Mouse (Mus musculus) intestine, embryonic 16.5 days (tissue): ENCODE measurements around the gene Rps8. TPM values are rescaled to one million over a fixed set of nuclear protein-coding genes. Genes with fewer than 3 reads are reported as not detected.
A peak's percentile ranks its signal among the peaks of the same experiment; 100 is the strongest.

ENCODE experiments used
- ATAC-seq: fragments of 200-750 bp; cut with Nextera tagmentation; 2 replicates; pipeline ENCODE4 v1.8.0; 2017; ENCODE audit warnings: moderate TSS enrichment, moderate library complexity
- H3K27ac ChIP-seq: fragments of 300-500 bp; sonication (generic); 2 replicates; pipeline ENCODE4 v1.5.1; 2014; ENCODE audit warnings: mild to moderate bottlenecking, low read length
- H3K27me3 ChIP-seq: fragments of 300-500 bp; sonication (generic); replicated peaks from 2 replicates; pipeline ENCODE4 v1.6.1; 2014; ENCODE audit warnings: low read length, control low read depth, mixed read lengths; ENCODE audit not compliant: control insufficient read depth, insufficient read depth
- H3K36me3 ChIP-seq: fragments of 300-500 bp; sonication (generic); 2 replicates; pipeline ENCODE4 v1.6.1; 2014; ENCODE audit warnings: low read length, control low read depth; ENCODE audit not compliant: control insufficient read depth, insufficient read depth
- H3K4me1 ChIP-seq: fragments of 300-500 bp; sonication (generic); 2 replicates; pipeline ENCODE4 v1.6.1; 2014; ENCODE audit warnings: low read length, control low read depth, mixed read lengths; ENCODE audit not compliant: control insufficient read depth, insufficient read depth
- H3K4me2 ChIP-seq: fragments of 300-500 bp; sonication (generic); 2 replicates; pipeline ENCODE4 v1.6.1; 2014; ENCODE audit warnings: low read depth, low read length, control low read depth
- H3K4me3 ChIP-seq: fragments of 300-500 bp; sonication (generic); 2 replicates; pipeline ENCODE4 v1.5.1; 2014; ENCODE audit warnings: mild to moderate bottlenecking, low read length
- H3K9ac ChIP-seq: fragments of 300-500 bp; sonication (generic); 2 replicates; pipeline ENCODE4 v1.6.1; 2014; ENCODE audit warnings: low read depth, low read length
- H3K9me3 ChIP-seq: fragments of 300-500 bp; sonication (generic); 2 replicates; pipeline ENCODE4 v1.6.1; 2016; ENCODE audit warnings: low read length, control low read depth; ENCODE audit not compliant: control insufficient read depth
- WGBS: fragments of 180-500 bp; shearing (Covaris S2); extraction: QIAGEN DNeasy Blood & Tissue Kit; methylation state at CpG from one replicate; pipeline ENCODE4 v1.1.7; 2014; 5-methylcytosine and 5-hydroxymethylcytosine counted together
- microRNA-seq: library from miRNA; unstranded; fragments of <30 nt; microRNA quantifications from one replicate; pipeline ENCODE4, GENCODE M21; 2016
- polyA plus RNA-seq: library from polyadenylated mRNA; unstranded; fragments of >200 nt; fragmentation: Nextera tagmentation; extraction: Ambion mirVana; gene quantifications from 2 replicates; pipeline ENCODE4 v1.2.1, GENCODE M21; 2015

The Rps8 gene
- polyA plus RNA-seq, 1 experiment from 2014 or later: 851 TPM

DNA sequence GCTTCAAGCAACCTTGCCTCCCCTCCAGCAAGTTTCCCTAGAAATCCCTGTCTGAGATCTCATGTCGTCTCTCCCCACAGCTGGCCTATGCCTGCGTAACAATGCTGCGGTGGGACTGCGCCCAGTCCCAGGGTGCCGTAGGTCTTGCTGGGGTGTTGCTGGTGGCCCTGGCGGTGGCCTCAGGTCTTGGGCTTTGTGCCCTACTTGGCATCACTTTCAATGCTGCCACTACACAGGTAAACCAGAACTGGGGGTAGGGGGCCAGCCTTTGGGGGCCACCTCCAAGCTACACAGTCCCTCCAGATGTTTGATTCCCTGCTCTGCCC is 47.6 kb downstream of the Rps8 start:
- no peaks in the 10 kb centered on the region; the same call in 1 of the 2 replicates for H3K36me3 ChIP-seq
- H3K9ac ChIP-seq: 0 out of 2 replicates have a peak overlapping the region, but pooled peaks have one; percentile 3
- ATAC-seq: no peak
- no peaks in the 10 kb centered on the region for H3K4me1 ChIP-seq
- no peak overlapping the region for H3K4me2 ChIP-seq
- no peak overlapping the region for H3K27ac ChIP-seq
- no peaks in the 10 kb centered on the region for H3K27me3 ChIP-seq
- 90% methylated on average over 6 of the region's 6 CpGs for WGBS
- H3K4me3 ChIP-seq: no peak overlapping the region
- H3K9me3 ChIP-seq: no peaks in the 10 kb centered on the region

DNA sequence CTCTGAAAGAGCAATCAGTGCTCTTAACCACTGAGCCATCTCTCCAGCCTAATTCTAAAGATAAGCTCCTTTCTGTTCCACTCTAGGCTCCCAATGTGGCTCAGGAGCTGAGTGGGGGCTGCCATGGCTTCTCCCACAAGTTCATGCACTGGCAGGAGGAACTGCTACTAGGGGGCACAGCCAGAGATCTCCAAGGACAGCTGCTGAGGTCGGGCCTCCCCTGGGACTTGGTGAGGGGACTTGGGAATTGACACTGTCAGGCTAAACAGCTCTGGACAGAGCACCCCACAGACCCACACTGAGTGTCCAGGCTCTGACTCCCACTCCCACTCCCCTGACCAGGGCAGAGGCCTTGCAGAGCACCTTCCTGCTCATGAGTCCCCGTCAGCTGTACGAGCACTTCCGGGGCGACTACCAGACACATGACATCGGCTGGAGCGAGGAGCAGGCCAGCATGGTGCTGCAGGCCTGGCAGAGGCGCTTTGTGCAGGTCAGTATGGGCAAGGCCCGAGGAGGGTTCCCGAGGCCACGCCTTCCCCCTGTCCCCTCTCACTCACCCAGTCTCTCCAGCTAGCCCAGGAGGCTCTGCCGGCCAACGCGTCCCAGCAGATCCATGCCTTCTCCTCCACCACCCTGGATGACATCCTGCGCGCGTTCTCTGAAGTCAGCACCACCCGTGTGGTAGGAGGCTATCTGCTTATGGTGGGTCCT is 48.1 kb downstream of the Rps8 start:
- Histone ChIP-seq H3K27ac (no peak overlapping the region), H3K4me1 (no peaks in the 10 kb centered on the region), H3K4me2 (no peak overlapping the region), H3K36me3 (no peaks in the 10 kb centered on the region; the same call in 1 of the 2 replicates), H3K9ac (0 out of 2 replicates have a peak overlapping the region, but pooled peaks have one; percentile 3), H3K9me3 (no peaks in the 10 kb centered on the region), H3K4me3 (no peak overlapping the region), H3K27me3 (no peaks in the 10 kb centered on the region)
- WGBS: 90% methylated on average over 18 of the region's 18 CpGs
- no peak for ATAC-seq

DNA sequence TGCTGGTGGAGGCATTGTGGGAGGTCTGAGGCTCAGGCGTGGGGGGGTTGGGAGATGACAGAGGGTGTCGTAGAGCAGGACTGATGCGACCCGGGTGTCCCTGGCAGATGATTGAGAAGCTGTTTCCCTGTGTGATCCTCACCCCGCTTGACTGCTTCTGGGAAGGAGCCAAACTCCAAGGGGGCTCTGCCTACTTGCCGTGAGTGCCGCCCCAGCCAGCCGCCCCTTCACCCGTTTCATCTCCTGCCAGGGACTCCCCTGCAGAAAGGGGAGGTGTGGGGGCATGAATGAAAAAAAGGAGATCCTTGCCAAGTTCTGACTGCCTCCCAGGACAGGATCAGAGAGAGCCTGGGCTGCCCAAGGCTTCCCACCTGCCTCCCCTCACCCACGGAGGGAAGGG is 50.9 kb downstream of the Rps8 start:
- WGBS: 67% methylated on average over 10 of the region's 10 CpGs
- Histone ChIP-seq H3K36me3 (no peaks in the 10 kb centered on the region; the same call in 1 of the 2 replicates), H3K9ac (no peak overlapping the region), H3K27me3 (no peaks in the 10 kb centered on the region), H3K27ac (no peak overlapping the region), H3K4me1 (no peaks in the 10 kb centered on the region), H3K4me3 (no peak overlapping the region), H3K9me3 (no peaks in the 10 kb centered on the region), H3K4me2 (no peak overlapping the region)
- ATAC-seq: no peak

DNA sequence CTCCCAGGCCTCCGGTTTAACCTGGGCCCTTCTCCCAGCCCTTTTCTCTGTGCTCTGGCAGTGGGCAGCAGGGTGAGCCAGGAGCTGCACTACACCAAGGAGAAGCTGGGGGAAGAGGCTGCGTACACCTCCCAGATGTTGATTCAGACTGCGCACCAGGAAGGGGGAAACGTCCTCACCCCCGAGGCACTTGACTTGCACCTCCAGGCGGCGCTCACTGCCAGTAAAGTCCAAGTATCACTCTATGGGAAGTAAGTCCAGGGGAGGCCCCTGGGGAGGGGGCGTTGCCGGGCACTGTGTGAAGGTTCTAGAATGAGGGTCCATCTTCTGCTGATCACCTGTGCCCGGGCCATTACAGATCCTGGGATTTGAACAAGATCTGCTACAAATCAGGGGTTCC is 51.4 kb downstream of the Rps8 start:
- Histone ChIP-seq H3K4me2 (no peak overlapping the region), H3K9me3 (no peaks in the 10 kb centered on the region), H3K27me3 (no peaks in the 10 kb centered on the region), H3K4me3 (no peak overlapping the region), H3K4me1 (no peaks in the 10 kb centered on the region), H3K9ac (no peak overlapping the region), H3K27ac (no peak overlapping the region), H3K36me3 (no peaks in the 10 kb centered on the region; the same call in 1 of the 2 replicates)
- ATAC-seq: no peak
- 78% methylated on average over 10 of the region's 10 CpGs for WGBS

Small RNA genes within 50 kb of the gene (microRNA-seq; reads per million reads assigned to microRNA genes)
- not detected for gene Gm22398

Other genes with a start within 250 kb of the Rps8 start
- 72.8 and 82.8 TPM in 2 replicates for gene Urod, start 161.8 kb downstream of the Rps8 start, polyA plus RNA-seq
- gene Hectd3, start 160.9 kb downstream of the Rps8 start, polyA plus RNA-seq: 14.0 and 15.6 TPM in 2 replicates
- 26.8 and 31.4 TPM in 2 replicates for gene Eif2b3, start 136.8 kb downstream of the Rps8 start, polyA plus RNA-seq
- 6.2 and 6.4 TPM in 2 replicates for gene Ptch2, start 60.2 kb downstream of the Rps8 start, polyA plus RNA-seq
- 3.9 and 4.8 TPM in 2 replicates for gene Btbd19, start 30.5 kb downstream of the Rps8 start, polyA plus RNA-seq
- not detected in 2 replicates for gene Tctex1d4, start 29.4 kb downstream of the Rps8 start, polyA plus RNA-seq
- 2.5 and 4.1 TPM in 2 replicates for gene Plk3, start 22.3 kb downstream of the Rps8 start, polyA plus RNA-seq
- gene Kif2c, start 26.4 kb upstream of the Rps8 start, polyA plus RNA-seq: 35.9 and 41.3 TPM in 2 replicates
- gene Tmem53, start 95.7 kb upstream of the Rps8 start, polyA plus RNA-seq: 11.2 and 11.8 TPM in 2 replicates
- 0.40 and 0.47 TPM in 2 replicates for gene Armh1, start 95.9 kb upstream of the Rps8 start, polyA plus RNA-seq